Comparison of ENCODE assay signal across 8 mouse cellular contexts in genomic region chr4:139821071-139821470, GRCm38 (mm10). TPM values are rescaled to one million over a fixed set of nuclear protein-coding genes. Genes with fewer than 3 reads are reported as not detected.
DNase-seq lines count a peak whose midpoint lies in the region; ATAC-seq and TF ChIP-seq lines count a peak whose summit lies in the region.
"Had no signal": no experiment of that assay in that cellular context is flagged by ENCODE, and none has a peak within 500 bp of the region (broad histone marks: within the 10 kb centered on the region; RNA-seq: fewer than 3 reads in every experiment).

No protein-coding gene starts in this region.

- H3K9ac ChIP-seq in neural tube, embryonic 11.5 days (ENCODE audit: low read length): peak overlapping the region; percentile 72
- peak overlapping the region; percentile 37; the same call in 1 of the 2 replicates for H3K9ac ChIP-seq in forebrain, embryonic 16.5 days (replicated peaks; ENCODE audit: low read depth, low read length)
- peak overlapping the region; percentile 21; the same call in 1 of the 2 replicates for H3K9ac ChIP-seq in limb, embryonic 14.5 days (ENCODE audit: low read depth, low read length, severe bottlenecking)
- H3K9ac ChIP-seq in stomach, embryonic 16.5 days (ENCODE audit: low read length): no peak overlapping the region; the same call in 1 of the 2 replicates

- ATAC-seq in neural tube, embryonic 11.5 days (ENCODE audit: insufficient read depth, low FRiP score, low TSS enrichment): no peak
- ATAC-seq in forebrain, embryonic 16.5 days: no peak
- ATAC-seq in limb, embryonic 14.5 days (ENCODE audit: low FRiP score, low read depth): no peak
- no peak for ATAC-seq in stomach, embryonic 16.5 days (ENCODE audit: insufficient read depth, low FRiP score)

- H3K27me3 ChIP-seq in neural tube, embryonic 11.5 days (ENCODE audit: control insufficient read depth, insufficient read depth, low read length): peaks cover 73% of the 10 kb centered on the region
- H3K27me3 ChIP-seq in forebrain, embryonic 16.5 days (replicated peaks; ENCODE audit: control insufficient read depth, insufficient read depth, low read length): peaks cover 85% of the 10 kb centered on the region
- H3K27me3 ChIP-seq in limb, embryonic 14.5 days (ENCODE audit: control insufficient read depth, insufficient read depth, low read length): peaks cover 96% of the 10 kb centered on the region
- peaks cover 96% of the 10 kb centered on the region for H3K27me3 ChIP-seq in stomach, embryonic 16.5 days (ENCODE audit: control insufficient read depth, insufficient read depth, low read length)

- H3K9me3 ChIP-seq in neural tube, embryonic 11.5 days (ENCODE audit: control insufficient read depth, low read length): no peaks in the 10 kb centered on the region
- no peaks in the 10 kb centered on the region for H3K9me3 ChIP-seq in forebrain, embryonic 16.5 days (ENCODE audit: control insufficient read depth, low read length)
- no peaks in the 10 kb centered on the region for H3K9me3 ChIP-seq in limb, embryonic 14.5 days (ENCODE audit: control insufficient read depth, low read length)
- H3K9me3 ChIP-seq in stomach, embryonic 16.5 days (replicated peaks; ENCODE audit: control insufficient read depth, low read length): no peaks in the 10 kb centered on the region
- H3K9me3 ChIP-seq: megakaryocyte, embryonic 14.5 days had no signal

- no peak for DNase-seq in neural tube, embryonic 11.5 days (ENCODE audit: low spot score)
- DNase-seq in neural tube, embryonic 10.5 days (ENCODE audit: extremely low spot score, low spot score): no peak
- no peak for DNase-seq in limb, embryonic 14.5 days (ENCODE audit: low spot score)
- DNase-seq in MN1 (ENCODE audit: low spot score): no peak
- DNase-seq in left cerebral cortex, adult 8-10 months (ENCODE audit: low spot score in 2 of 2): no peak

- peaks cover 51% of the 10 kb centered on the region for H3K4me1 ChIP-seq in neural tube, embryonic 11.5 days (ENCODE audit: control insufficient read depth, insufficient read depth, low read length)
- H3K4me1 ChIP-seq in forebrain, embryonic 16.5 days (replicated peaks; ENCODE audit: control insufficient read depth, insufficient read depth, low read length): peaks cover 34% of the 10 kb centered on the region
- peaks cover 3% of the 10 kb centered on the region; the same call in 1 of the 2 replicates for H3K4me1 ChIP-seq in limb, embryonic 14.5 days (ENCODE audit: control insufficient read depth, insufficient read depth, low read length)
- H3K4me1 ChIP-seq in stomach, embryonic 16.5 days (ENCODE audit: control insufficient read depth, insufficient read depth, low read length): peaks cover 5% of the 10 kb centered on the region; the same call in 1 of the 2 replicates
- H3K4me1 ChIP-seq: megakaryocyte, embryonic 14.5 days had no signal

- H3K4me3 ChIP-seq in neural tube, embryonic 11.5 days (ENCODE audit: low read depth, low read length): peak overlapping the region; percentile 29
- H3K4me3 ChIP-seq in forebrain, embryonic 16.5 days (replicated peaks; ENCODE audit: low read length): peak overlapping the region; percentile 37
- H3K4me3 ChIP-seq in limb, embryonic 14.5 days (replicated peaks; ENCODE audit: low read length): peak overlapping the region; percentile 29
- peak overlapping the region; percentile 30 for H3K4me3 ChIP-seq in stomach, embryonic 16.5 days (replicated peaks; ENCODE audit: low read length)
- H3K4me3 ChIP-seq: megakaryocyte, embryonic 14.5 days had no signal

- H3K4me2 ChIP-seq in neural tube, embryonic 11.5 days (ENCODE audit: low read depth): peak overlapping the region; percentile 66
- H3K4me2 ChIP-seq in forebrain, embryonic 16.5 days (ENCODE audit: low read length): peak overlapping the region; percentile 51
- H3K4me2 ChIP-seq in limb, embryonic 14.5 days (replicated peaks; ENCODE audit: low read depth, low read length, severe bottlenecking): peak overlapping the region; percentile 41
- H3K4me2 ChIP-seq in stomach, embryonic 16.5 days (ENCODE audit: low read depth, low read length): peak overlapping the region; percentile 41; the same call in 1 of the 2 replicates

- TF ChIP-seq POLR2A in limb, embryonic 14.5 days (IDR thresholded peaks at IDR 0.05; ENCODE audit: borderline replicate concordance, extremely low read depth, insufficient read depth, insufficient read length): no peak

- H3K36me3 ChIP-seq in neural tube, embryonic 11.5 days (ENCODE audit: control insufficient read depth, insufficient read depth, low read length): no peaks in the 10 kb centered on the region
- H3K36me3 ChIP-seq in forebrain, embryonic 16.5 days (ENCODE audit: control insufficient read depth, insufficient read depth): no peaks in the 10 kb centered on the region
- no peaks in the 10 kb centered on the region for H3K36me3 ChIP-seq in limb, embryonic 14.5 days (ENCODE audit: control insufficient read depth, insufficient read depth, low read length)
- no peaks in the 10 kb centered on the region for H3K36me3 ChIP-seq in stomach, embryonic 16.5 days (ENCODE audit: control insufficient read depth, insufficient read depth, low read length)

- under 1% methylated on average over 22 of the region's 22 CpGs for WGBS in neural tube, embryonic 11.5 days
- 3% methylated on average over 22 of the region's 22 CpGs for WGBS in forebrain, embryonic 16.5 days
- 2% methylated on average over 22 of the region's 22 CpGs for WGBS in limb, embryonic 14.5 days
- 1% methylated on average over 22 of the region's 22 CpGs for WGBS in stomach, embryonic 16.5 days

- peak overlapping the region; percentile 89 for H3K27ac ChIP-seq in neural tube, embryonic 11.5 days (ENCODE audit: low read depth, low read length)
- H3K27ac ChIP-seq in forebrain, embryonic 16.5 days (ENCODE audit: low read length): no peak overlapping the region
- no peak overlapping the region for H3K27ac ChIP-seq in limb, embryonic 14.5 days (replicated peaks; ENCODE audit: low read depth, low read length)
- H3K27ac ChIP-seq in stomach, embryonic 16.5 days (ENCODE audit: low read length): no peak overlapping the region

RNA-seq across cellular contexts. Expression of gene Pax7, which starts 12.3 kb away (rescaled TPM):
- polyA plus RNA-seq in neural tube, embryonic 11.5 days (2014; fragmentation: Nextera tagmentation; extraction: Ambion mirVana): 3.4 and 3.8 TPM in 2 replicates
- polyA plus RNA-seq in forebrain, embryonic 16.5 days (2015; fragmentation: Nextera tagmentation; extraction: Ambion mirVana): 0.15 TPM in 1 of 2 replicates, not detected in the other
- 4.7 and 7.0 TPM in 2 replicates for polyA plus RNA-seq in limb, embryonic 14.5 days (2012; rRNA removed)
- polyA plus RNA-seq in limb, embryonic 14.5 days (2014; fragmentation: Nextera tagmentation; extraction: Ambion mirVana): 1.0 and 1.9 TPM in 2 replicates
- polyA plus RNA-seq in stomach, embryonic 16.5 days (2015; fragmentation: Nextera tagmentation; extraction: Ambion mirVana): 0.08 TPM in 1 of 2 replicates, not detected in the other
- total RNA-seq in left cerebral cortex, adult 8-10 months (2022): 1 to 10 TPM in 1 of 4 experiments, under 1 TPM in 1, not detected in 2; 0.20 to 1.0 TPM
